Mouse (Mus musculus) liver, adult 2 months (tissue): ENCODE data around the gene Cnot3.

Experiments
- CTCF ChIP-seq: fragments of 200-500 bp; IDR thresholded peaks from 2 replicates; pipeline ENCODE4 v1.5.1; 2011; ENCODE audit warnings: low read depth, low read length, control low read depth
- POLR2A ChIP-seq: fragments of 200-500 bp; IDR thresholded peaks from 2 replicates; pipeline ENCODE4 v1.6.1; 2011; ENCODE audit warnings: low read length, control low read depth; ENCODE audit not compliant: insufficient read depth; ENCODE audit errors: extremely low read depth

DNA sequence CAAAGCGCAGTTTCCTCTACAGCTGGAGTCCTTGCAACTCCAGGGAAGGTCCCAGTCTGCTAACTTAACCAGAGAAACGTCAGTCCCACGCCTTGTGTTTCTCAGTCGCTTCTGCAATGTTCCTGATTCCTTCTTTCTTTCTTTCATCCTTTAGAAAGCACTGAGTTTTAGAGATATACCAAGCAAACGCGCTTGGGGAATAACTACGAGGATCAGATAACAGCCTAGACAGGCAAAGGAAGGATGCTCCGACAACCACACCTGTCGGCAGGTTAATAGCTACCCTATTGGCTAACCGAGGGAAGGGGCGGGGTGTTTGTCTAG is 758 bp upstream of the Cnot3 start:
- TF ChIP-seq CTCF (no peak), POLR2A (no peak)
